Mouse (Mus musculus) lung, postnatal 0 days (tissue): ENCODE measurements around the gene Etnppl.

ENCODE experiments used
- CTCF ChIP-seq: IDR thresholded peaks from 2 replicates; pipeline ENCODE4 v1.5.1; 2016; ENCODE audit warnings: antibody characterized with exemption, mild to moderate bottlenecking
- EP300 ChIP-seq: IDR thresholded peaks from 2 replicates; pipeline ENCODE4 v1.6.1; 2016; ENCODE audit warnings: antibody characterized with exemption, mild to moderate bottlenecking, control low read depth

GRCm38 (mm10) chr3:130687051-130687450 lies 69.8 kb downstream of the Etnppl start:
- TF ChIP-seq EP300 (no peak), CTCF (no peak)
